Mouse (Mus musculus): Measurements from ENCODE around the gene Cd5.
A peak's percentile ranks its signal among the peaks of the same experiment; 100 is the strongest.

Gene Cd5

DNA sequence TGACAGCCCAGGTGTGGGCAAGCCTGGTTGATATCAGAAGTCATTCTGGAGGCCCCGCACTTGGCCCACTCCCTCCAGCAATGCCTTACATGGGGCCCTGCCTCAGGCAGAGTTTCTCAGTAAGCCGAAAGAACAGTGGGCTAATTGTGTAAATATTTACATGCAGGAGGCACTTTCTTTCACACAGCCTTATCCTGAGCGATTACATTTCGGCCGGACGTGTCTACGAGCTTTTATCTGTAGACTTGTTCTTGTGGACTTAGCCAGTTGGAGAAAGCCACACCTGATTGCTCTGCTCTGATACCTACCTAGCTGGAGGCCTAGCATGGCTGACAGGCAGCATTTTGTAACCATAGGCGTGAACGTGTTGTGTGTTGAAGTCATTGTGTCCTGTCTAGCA, 39.0 kb downstream of the Cd5 start:
- DNase-seq = no peak

DNA sequence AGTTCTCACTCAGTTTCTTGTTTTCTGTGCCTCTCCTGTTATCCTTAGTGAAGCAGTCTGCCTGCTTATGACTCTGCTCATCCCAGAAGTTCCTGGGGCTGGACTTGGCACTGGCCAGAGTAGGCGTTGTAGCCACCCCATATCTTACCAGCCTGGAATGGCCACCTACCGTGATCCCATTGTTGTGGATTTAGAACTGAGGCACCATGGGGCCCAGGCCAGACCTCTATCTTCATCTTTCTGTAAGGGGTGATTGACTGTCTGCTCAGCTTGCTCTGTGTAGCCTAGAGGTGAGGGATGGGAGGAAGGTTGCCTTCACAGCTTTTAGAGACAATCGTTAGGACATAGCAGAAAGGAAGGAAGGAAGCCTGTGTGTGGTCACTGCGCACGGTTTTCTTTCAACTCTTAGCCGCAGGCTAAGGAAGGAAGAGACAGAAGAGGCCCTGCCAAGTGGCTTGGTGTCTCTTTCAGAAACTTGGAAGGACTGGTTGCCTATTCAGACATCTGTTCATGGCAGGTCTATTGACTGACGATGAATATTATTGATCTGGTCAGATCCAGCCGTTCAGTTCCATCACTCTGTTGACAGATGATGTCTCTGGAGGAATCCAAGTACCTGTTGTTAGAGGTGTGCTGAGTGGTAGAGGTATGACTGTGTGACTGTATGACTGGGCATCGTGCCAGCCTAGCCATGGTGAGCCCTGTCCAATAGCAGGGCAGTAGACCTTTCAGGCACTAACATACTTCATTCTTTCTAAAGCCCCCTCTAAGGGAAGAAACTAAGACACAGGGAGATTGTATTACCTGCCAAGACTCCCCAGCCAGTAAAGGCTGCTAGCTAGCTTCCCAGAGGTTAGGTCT, 40.4 kb downstream of the Cd5 start:
- no peak for DNase-seq

DNA sequence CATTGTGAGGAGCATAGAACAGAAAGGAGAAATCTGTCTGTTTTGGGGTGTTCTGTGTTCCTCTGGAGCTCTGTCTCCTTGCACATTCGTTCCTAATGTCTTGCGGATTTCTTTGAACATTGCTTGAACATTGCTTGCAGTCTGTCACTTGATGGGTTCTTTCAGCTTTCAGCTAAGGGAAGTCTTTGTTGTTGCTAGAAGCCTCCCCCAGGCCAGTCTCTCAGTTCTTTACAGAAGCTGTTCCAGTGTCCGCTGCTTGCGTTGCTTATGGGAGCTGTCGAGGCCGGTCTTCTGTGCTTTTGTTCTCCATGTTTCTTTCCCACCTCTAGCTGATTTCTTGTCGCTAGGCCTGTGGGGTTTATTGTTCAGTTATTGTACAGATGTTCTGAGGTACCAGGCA, 43.0 kb downstream of the Cd5 start:
- no peak for DNase-seq

DNA sequence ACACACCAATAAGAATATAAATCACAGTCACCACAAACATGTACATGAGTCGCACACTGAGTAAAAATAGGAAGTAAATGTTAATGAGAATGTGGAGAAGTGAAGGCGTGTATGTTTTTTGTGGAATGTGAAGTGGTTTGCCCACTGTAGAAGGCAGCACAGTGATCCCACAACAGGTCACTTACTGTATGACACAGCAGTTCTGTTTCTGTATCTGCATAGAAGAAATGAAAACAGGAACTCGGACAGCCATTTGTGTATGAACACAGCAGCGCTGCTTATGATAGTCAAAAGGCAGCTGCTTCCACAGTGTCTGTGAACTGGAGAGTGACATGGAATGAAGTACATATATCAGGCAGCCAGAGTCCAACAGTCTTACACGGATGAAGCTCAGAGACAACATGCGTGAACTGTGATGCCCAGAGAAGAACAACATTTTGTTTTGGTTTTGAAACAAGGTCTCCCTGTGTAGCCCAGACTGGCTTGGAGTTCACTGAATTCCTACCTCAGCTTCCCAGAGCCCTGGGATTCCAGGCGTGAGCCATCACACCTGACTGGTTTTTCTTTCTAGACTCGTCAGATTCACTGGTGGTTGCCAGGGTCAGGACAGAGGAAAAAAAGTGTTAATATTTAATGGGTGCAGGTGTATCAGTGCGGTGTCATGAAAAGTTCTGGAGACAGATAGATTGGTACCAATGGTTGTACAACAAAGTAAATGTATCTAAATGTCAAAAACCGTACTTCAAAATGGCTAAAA, 44.7 kb downstream of the Cd5 start:
- no peak for DNase-seq

DNA sequence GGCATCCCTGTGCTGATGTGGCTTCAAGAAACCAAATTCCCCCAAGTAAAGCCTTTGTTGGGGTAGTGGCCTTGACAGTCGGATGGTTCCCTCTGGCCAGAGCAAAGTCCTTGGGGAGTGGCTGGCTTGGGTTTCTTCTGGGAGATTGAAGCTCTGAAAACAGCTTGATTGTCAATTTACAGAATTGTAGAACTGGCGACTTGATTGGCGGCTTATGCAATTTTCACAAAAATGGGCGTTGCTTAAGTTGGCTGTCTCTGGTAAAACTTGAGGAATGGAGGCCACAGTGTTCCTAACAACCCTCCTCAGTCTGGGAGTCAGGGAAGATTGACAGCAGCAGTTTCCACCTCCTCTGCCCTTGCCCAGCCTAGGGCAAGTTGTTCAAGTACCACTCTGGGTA, 46.4 kb downstream of the Cd5 start:
- peak; percentile 65 for DNase-seq

DNA sequence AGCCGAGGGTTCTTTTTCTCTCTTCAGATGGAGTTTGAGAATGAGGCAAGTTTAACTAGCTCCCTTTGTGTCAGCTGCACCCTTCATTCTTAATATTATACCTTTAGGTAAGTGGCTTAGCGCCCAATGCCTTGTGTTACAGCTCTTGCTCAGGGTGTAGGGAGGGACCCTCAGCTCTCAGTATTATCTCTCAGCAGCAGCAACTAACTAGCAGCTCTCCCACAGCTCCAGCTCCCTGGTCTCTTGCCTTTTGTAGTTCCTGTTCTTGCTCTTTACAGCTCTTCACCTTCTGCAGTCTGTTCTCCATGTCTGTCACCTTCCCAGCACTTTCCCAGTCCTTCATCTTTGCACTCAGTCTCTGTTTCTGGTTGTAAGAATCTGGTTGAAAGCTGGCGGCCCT, 47.1 kb downstream of the Cd5 start:
- no peak for DNase-seq

DNA sequence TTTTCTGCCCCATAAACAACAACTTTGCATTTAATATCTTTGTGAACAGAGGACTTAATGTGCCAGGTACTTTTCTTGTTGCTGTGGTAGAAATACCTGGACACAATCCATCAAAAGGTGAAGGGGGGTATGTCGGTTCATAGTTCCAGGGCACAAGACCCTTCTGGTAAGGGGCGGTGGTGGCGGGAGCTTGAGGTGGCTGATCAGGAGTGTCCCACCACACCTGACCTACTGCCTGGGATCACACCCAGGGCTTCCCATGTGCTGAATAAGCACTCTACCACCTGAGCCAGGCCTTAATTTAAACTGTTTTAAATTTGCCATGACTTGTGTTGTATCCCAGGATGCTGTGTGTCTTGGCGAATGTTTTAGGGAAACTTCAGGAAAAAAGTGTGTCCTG, 47.7 kb downstream of the Cd5 start:
- DNase-seq = no peak

DNA sequence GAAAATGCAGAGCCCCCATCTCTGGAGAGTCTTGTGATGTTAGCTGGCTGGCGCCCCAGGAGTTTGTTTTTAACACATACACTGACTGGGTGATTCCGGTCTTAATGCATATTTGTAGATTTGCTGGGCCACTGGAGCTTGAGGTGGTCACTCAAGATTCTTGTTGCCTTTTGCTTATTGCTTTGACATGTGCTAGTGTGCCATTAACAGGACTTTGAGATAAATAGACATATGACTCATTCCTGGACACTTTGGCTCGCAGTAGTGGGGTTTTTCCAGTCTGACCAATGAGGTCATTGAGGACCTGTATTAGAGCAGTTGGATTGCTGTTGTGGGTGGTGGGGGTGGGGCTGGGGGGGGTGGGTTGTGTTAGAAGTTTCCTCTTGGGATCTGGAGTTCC, 48.5 kb downstream of the Cd5 start:
- DNase-seq = peak; percentile 72

DNA sequence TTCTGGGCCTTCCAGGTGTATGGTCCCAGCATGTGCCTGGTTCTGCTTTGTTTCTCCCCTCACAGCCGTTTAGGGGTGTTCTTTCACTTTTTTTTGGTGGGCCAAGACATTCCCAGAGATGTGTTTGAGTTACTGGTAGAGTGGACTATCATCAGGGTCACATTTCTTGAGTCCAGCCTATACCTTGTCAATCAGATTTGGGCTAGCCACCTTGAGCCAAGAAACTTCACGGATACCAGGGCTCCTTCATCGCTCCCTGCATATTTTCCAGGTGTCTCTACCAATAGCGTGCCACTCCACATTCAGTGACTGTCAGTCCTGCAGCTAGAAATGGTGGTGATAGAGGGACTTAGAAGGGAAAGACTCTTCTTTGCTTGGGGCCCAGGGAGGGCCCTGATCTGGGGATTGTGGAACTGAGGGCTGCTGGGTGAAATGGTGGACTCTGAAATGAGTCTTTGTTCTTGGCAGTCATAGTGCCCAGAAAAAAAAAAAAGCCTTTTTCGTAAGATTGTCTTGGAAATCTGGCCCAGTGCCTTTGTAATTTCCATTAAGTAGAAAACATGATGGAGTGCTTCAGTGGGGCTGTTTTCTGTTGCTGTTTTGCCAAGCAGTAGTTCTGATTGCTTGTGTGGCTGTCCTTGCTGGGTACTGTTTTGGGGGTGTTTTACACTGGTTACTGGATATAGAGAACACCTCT, 49.2 kb downstream of the Cd5 start:
- no peak for DNase-seq

DNA sequence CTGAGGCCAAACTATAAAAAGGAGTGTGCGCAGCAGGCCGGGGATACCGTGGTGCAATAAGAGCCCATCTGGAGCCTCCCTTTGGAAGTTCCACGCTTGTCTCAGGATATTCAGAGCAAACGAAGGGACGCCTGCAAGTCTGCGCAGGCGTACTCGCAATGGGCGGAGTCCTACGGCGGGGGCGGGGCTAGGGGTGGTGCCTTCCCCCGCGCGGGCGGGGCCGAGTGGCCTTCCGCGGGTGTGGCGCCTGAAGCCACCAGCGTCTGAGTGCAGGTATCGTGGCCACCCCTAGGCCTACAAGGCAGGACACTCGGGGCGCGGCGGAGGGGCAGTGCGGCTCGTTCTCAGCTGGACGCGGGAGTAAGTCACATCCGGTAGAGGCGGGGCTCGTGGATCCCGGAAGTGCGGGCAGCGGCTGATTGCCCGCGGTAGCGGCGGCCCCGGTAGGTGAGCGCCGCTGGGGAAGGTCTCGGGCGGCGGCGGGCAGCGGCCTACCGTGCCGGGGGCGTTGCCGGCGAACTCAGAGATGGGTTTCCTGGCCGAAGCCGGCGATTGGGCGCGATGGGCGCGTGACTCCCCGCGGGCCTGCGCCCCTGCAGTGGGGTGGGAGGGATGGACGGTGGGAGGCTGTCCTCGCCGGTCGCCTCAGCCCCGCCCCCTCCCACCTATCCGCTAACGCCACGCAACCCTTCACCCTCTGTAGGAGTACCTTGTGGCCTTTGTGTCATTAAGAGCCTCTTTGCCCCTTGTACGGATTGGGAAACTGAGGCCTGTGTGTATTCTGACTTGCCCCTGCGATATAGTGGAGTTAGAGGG, 50.1 kb downstream of the Cd5 start, which contains the start of gene Vps37c:
Gene Vps37c (plus strand): TSS at position 199 of the 816 bp plus-strand sequence.
- peak; percentile 94 for DNase-seq

DNA sequence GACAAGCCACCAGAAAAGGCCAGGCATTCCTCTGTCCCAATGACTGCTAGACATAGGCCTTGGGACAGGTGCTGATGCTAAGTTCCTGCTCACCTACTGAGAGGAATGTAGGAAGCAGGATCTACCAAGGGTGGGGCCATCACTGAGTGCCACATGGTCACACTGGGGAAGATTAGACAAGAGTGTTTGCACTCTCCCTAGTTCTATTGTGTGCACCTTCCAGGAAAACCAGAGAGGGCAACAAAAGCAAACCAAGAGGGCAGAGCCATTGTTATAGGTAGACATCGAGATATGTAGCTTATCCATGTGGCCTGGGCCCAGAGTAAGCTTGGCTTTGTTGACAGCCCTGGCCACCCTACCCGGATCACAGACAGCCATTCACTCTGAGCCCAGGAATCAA, 53.1 kb downstream of the Cd5 start:
- no peak for DNase-seq

DNA sequence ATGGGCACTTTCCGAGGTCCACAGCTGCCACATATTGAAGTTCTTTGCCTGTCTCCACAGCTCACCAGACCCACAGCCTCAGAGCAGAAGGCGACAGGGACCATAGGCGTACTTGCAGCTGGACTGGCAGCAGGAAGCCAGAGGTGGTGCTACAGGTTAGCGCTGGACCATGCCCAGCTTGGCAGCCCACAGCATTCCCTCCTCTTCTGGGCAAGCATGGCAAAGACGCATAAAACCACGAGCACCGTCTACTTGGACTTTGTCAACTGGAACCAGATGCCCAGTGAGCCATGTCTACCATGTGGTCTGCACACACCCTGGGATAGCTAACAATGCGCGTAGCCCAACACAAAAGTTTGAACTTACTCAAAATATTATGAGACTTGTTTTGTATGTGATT, 53.7 kb downstream of the Cd5 start:
- DNase-seq = peak; percentile 85

DNA sequence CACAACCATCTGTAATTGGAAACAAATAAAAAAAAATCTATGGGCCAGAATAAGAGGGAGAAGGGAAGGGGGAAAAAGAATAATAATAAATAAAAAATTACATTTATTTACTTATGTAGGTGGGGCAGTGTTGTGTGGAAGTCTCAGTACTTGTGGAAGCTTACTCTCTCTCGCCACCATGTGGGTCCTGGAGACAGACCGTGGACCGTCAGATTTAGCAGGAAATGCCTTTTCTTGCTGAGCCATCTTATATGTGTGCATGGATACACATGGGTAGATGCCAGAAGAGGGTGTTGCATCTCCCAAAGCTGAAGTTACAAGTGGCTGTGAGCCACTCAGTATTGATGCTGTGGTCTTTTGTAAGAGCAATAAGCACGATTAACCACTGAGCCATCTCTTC, 57.2 kb downstream of the Cd5 start:
- DNase-seq = no peak

DNA sequence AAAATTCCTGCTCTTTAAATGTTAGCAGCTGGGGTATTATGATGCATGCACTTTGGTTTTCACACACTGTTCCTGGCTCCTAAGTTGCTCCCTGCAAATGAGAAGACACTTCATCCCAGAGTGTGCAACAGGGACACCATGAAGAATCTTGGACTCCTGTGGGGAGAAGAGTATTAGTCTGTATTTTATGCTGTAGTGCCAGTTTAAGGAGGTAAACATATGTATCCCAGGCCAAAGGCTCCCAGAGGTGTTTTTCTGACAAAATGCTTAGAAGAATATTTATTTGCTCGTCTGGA, 60.1 kb downstream of the Cd5 start:
- no peak for DNase-seq

DNA sequence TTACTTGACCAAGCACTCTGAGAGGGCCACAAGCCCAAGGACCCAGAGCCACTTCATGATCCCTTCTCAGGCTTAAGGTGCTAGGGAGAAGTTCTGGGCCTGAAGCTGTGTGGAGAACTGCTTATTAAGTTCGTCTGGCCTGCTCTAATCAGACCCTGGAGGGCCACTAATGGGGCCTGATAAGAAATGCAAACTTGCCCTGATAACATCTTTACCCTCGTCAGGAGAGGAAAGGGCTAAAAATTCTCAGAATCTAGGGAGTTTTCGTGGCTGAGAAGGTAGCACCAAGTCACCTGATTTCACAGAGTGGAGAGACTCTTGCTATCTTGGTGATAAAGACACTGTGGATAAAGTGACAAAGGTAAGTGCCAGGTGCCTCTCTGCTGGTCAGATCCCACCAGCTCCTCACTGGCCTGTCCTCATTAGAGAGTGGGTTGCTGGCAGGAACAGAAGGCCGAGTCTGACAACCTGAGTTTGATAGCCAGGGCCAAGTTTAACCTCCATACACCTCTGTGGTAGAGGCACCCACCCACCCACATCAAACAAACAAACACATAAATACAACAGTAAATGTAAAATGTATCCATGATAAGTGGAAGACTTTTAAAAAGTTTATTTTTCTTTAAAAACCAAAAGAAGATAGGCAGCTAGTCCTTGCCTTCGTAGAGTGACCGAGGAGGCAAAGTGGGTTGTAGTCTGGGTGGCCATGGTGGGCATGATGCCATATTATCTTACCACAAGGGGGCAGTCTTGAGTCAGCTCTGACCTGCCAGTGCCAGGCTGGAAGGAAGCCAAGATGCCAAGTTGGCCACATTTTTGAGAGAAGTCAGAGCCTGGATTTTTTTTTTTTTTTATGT, 60.7 kb downstream of the Cd5 start, which contains the start of gene Pga5:
Gene Pga5 (minus strand): TSS at position 157 of the 857 bp plus-strand sequence.
- peak; percentile 68 for DNase-seq

DNA sequence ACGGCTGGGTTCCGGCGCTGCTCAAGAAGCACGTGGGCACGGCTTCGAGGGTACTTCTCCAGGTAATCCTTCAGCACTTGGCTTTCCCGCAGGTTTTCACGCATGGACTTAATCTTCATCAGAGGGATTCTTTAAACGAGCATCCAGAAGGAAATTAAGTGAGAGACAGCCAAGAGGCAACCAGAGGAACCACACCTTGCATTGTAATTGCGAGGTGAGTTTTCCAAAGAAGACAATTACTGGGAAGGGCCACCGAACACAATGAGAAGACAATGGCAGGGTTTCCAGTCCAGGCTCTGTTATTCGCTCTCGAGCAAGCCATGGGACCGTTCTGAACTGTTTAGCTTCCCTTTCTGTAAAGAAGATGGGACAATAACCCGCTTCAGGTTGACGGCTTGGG, 62.1 kb downstream of the Cd5 start:
- DNase-seq = no peak

DNA sequence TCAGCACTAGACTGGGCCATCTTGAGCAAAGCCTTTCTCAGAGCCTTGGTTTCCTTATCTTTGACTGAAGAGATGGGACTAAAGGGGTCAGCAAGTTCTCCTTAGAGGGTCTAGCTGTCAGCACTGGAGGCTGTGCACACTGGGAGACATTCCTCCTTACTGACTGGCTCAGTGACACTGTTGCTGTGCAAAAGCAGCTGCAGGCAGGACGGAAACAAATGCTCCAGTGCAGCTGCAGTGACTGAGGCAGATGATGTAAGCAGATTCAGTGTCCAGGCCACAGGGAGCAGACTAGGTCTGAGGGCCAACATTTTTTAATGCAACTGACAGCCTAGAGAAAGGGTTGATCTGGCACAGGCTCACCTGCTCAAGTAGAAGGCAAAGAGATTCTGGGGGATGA, 65.5 kb downstream of the Cd5 start:
- no peak for DNase-seq

DNA sequence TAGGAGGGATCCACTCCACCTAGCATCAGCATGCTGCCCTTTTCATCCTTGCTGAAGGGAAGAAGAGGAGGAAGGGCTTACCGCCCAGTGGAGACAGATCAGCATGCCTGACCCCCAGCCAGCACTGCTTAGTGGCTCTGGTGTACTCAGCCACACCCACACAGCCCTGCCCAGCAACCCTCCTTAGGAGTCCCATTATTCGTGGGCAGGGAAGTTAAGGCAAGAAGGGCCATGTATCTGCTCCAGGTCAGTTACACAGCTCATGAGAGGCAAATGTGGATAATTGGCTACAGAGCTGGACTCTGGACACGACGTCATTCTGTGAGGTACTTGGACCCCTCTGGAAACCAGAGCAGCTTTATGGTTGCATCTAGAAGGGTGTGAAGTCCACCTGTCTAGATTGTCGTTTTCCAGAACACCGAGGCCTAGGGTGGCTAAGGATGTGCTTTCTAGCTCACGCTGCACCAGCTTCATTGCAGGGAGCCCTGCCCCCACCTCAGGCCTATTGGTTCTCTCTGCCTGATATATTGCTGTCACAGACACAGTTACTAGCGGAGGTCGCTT, 66.9 kb downstream of the Cd5 start:
- DNase-seq = no peak

DNA sequence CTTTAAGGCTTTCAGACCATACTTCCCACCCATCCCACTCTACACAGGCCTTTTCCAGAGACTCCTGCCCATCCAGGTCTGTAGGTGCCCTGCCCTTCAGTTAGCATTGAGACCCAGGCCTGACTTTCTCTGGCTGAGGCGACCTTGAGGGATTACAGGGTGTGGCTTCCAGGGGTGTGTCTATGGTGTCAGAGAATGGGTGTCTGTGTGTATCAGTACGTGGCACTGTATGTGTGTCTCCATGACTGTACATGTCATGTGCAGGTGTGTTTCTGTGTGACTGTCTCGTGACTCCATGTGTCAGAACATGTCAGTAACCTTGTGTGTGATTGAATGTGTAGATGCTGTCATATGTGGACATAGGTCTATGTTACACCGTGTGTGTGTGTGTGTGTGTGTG, 67.5 kb downstream of the Cd5 start:
- no peak for DNase-seq

Data from kidney, adult 11 months (tissue).